Mouse (Mus musculus): ENCODE measurements around the gene Wdr64. TPM values are rescaled to one million over a fixed set of nuclear protein-coding genes. Genes with fewer than 3 reads are reported as not detected.

Wdr64 gene
- total and polyA plus RNA-seq, 3 experiments, result not detected

GRCm38 (mm10) chr1:175754576-175755364 is 56.4 kb downstream of the Wdr64 start (continued):
- TF ChIP-seq MAX (IDR thresholded peaks at IDR 0.05; ENCODE audit: low read length) (no peak), SMC3 (IDR thresholded peaks at IDR 0.05; ENCODE audit: low read depth, low read length) (no peak)

GRCm38 (mm10) chr1:175794668-175795067 is 96.3 kb downstream of the Wdr64 start:
- dilution Hi-C loops (cut with MboI; ENCODE audit: extremely low pct_ligation_motif_present, extremely low pct_unique_long_range_greater_than_20kb, low sequenced_read_pairs), result no loop called here
- in situ Hi-C loops (cut with MboI; ENCODE audit: low pct_ligation_motif_present, low pct_unique_long_range_greater_than_20kb, low sequenced_read_pairs), result no loop called here
- H3K79me2 ChIP-seq (replicated peaks; ENCODE audit: control insufficient read depth, extremely low read depth, insufficient read depth, poor library complexity, severe bottlenecking), result no peaks in the 10 kb centered on the region

GRCm38 (mm10) chr1:175808356-175808755 is 110.0 kb downstream of the Wdr64 start:
- DNase-seq (ENCODE audit: extremely low read depth), result no peak
- TF ChIP-seq NRF1 (IDR thresholded peaks at IDR 0.05; ENCODE audit: low read depth, low read length) (no peak), CHD2 (IDR thresholded peaks at IDR 0.05; ENCODE audit: low read length) (no peak), ELF1 (IDR thresholded peaks at IDR 0.05; ENCODE audit: low read depth, low read length) (no peak), E2F4 (IDR thresholded peaks at IDR 0.05; ENCODE audit: insufficient replicate concordance, low read depth, low read length) (no peak), POLR2AphosphoS2 (IDR thresholded peaks at IDR 0.05; ENCODE audit: low read depth, low read length) (no peak), USF1 (IDR thresholded peaks at IDR 0.05; ENCODE audit: low read depth, low read length) (no peak), PAX5 (IDR thresholded peaks at IDR 0.05; ENCODE audit: low read length) (no peak), BHLHE40 (IDR thresholded peaks at IDR 0.05; ENCODE audit: low read depth, low read length) (no peak), SIN3A (IDR thresholded peaks at IDR 0.05; ENCODE audit: low read length) (no peak), IRF4 (IDR thresholded peaks at IDR 0.05; ENCODE audit: low read depth, low read length) (no peak), POLR2A (IDR thresholded peaks at IDR 0.05; ENCODE audit: low read depth, low read length) (no peak), ZC3H11A (IDR thresholded peaks at IDR 0.05; ENCODE audit: low read depth, low read length) (no peak), KAT2A (IDR thresholded peaks at IDR 0.05; ENCODE audit: insufficient replicate concordance, low read length) (no peak), RAD21 (IDR thresholded peaks at IDR 0.05; ENCODE audit: low read depth, low read length) (no peak), MEF2A (IDR thresholded peaks at IDR 0.05; ENCODE audit: borderline replicate concordance, low read depth, low read length) (no peak), TCF12 (IDR thresholded peaks at IDR 0.05; ENCODE audit: low read depth, low read length) (no peak)
- Histone ChIP-seq H3K4me2 (ENCODE audit: insufficient read depth, low read depth, poor library complexity, severe bottlenecking) (no peak overlapping the region), H3K4me3 (replicated peaks in 1 of 3; ENCODE audit: low read depth in 2 of 3, low read length in 2 of 3, poor library complexity in 1 of 3) (no peak overlapping the region), H3K79me2 (replicated peaks; ENCODE audit: control insufficient read depth, extremely low read depth, insufficient read depth, poor library complexity, severe bottlenecking) (no peaks in the 10 kb centered on the region), H3K27ac (ENCODE audit: insufficient read depth, low read depth) (no peak overlapping the region), H3K9me3 (replicated peaks; ENCODE audit: low read length) (no peaks in the 10 kb centered on the region), H3K4me1 (ENCODE audit: control insufficient read depth in 1 of 2, insufficient read depth in 2 of 2) (no peaks in the 10 kb centered on the region), H3K27me3 (replicated peaks) (no peaks in the 10 kb centered on the region), H3K9ac (ENCODE audit: insufficient read depth, low read depth) (no peak overlapping the region), H3K36me3 (replicated peaks in 1 of 2; ENCODE audit: control insufficient read depth in 1 of 2, insufficient read depth in 1 of 2, low read length in 1 of 2) (no peaks in the 10 kb centered on the region)
- in situ Hi-C loops (cut with MboI; ENCODE audit: low pct_ligation_motif_present, low pct_unique_long_range_greater_than_20kb, low sequenced_read_pairs) (no loop called here), dilution Hi-C loops (cut with MboI; ENCODE audit: extremely low pct_ligation_motif_present, extremely low pct_unique_long_range_greater_than_20kb, low sequenced_read_pairs) (no loop called here)

More at GRCm38 (mm10) chr1:175794668-175795067, 96.3 kb downstream of the Wdr64 start:
- H3K27ac ChIP-seq (ENCODE audit: insufficient read depth, low read depth), result no peak overlapping the region
- no peaks in the 10 kb centered on the region for H3K9me3 ChIP-seq (replicated peaks; ENCODE audit: low read length)
- no peak overlapping the region for H3K4me2 ChIP-seq (ENCODE audit: insufficient read depth, low read depth, poor library complexity, severe bottlenecking)
- no peak for TF ChIP-seq ZNF384 (IDR thresholded peaks at IDR 0.05; ENCODE audit: low read depth, low read length)
- TF ChIP-seq USF2 (conservative IDR thresholded peaks at IDR 0.05; ENCODE audit: low read depth, low read length), result no peak
- TF ChIP-seq CHD1 (IDR thresholded peaks at IDR 0.05; ENCODE audit: low read depth, low read length), result no peak
- TF ChIP-seq POLR2A (IDR thresholded peaks at IDR 0.05; ENCODE audit: low read depth, low read length), result no peak
- no peak for TF ChIP-seq MXI1 (IDR thresholded peaks at IDR 0.05; ENCODE audit: low read depth, low read length)
- TF ChIP-seq UBTF (IDR thresholded peaks at IDR 0.05; ENCODE audit: low read depth, low read length), result no peak
- no peak for TF ChIP-seq HCFC1 (IDR thresholded peaks at IDR 0.05; ENCODE audit: low read depth, low read length)
- TF ChIP-seq GABPA (IDR thresholded peaks at IDR 0.05; ENCODE audit: insufficient replicate concordance, low read depth, low read length), result no peak
- TF ChIP-seq EP300 (IDR thresholded peaks at IDR 0.05; ENCODE audit: low read length), result no peak
- no peak for TF ChIP-seq TCF12 (IDR thresholded peaks at IDR 0.05; ENCODE audit: low read depth, low read length)
- no peak for TF ChIP-seq RAD21 (IDR thresholded peaks at IDR 0.05; ENCODE audit: low read depth, low read length)
- TF ChIP-seq E2F4 (IDR thresholded peaks at IDR 0.05; ENCODE audit: insufficient replicate concordance, low read depth, low read length), result no peak
- no peak for TF ChIP-seq MYC (IDR thresholded peaks at IDR 0.05; ENCODE audit: low read depth, low read length)
- TF ChIP-seq USF1 (IDR thresholded peaks at IDR 0.05; ENCODE audit: low read depth, low read length), result no peak
- no peak for TF ChIP-seq PAX5 (IDR thresholded peaks at IDR 0.05; ENCODE audit: low read length)
- H3K36me3 ChIP-seq (replicated peaks in 1 of 2; ENCODE audit: control insufficient read depth in 1 of 2, insufficient read depth in 1 of 2, low read length in 1 of 2), result no peaks in the 10 kb centered on the region
- no peak for DNase-seq (ENCODE audit: extremely low read depth)
- H3K9ac ChIP-seq (ENCODE audit: insufficient read depth, low read depth), result no peak overlapping the region
- H3K4me1 ChIP-seq (ENCODE audit: control insufficient read depth in 1 of 2, insufficient read depth in 2 of 2), result no peaks in the 10 kb centered on the region
- H3K27me3 ChIP-seq (replicated peaks), result no peaks in the 10 kb centered on the region
- no peak overlapping the region for H3K4me3 ChIP-seq (replicated peaks in 1 of 3; ENCODE audit: low read depth in 2 of 3, low read length in 2 of 3, poor library complexity in 1 of 3)

Measured in CH12.LX (cell line).